Mouse (Mus musculus) E14TG2a.4 (cell line): ENCODE results near the gene Ctcfl.

Experiments used
- H3K27me3 ChIP-seq: 2 replicates; pipeline ENCODE4 v1.6.1; 2014; ENCODE audit warnings: low read length, control low read depth; ENCODE audit not compliant: insufficient read depth
- H3K36me3 ChIP-seq: 2 replicates; pipeline ENCODE4 v1.6.1; 2014; ENCODE audit warnings: low read length, control low read depth; ENCODE audit not compliant: insufficient read depth
- H3K4me1 ChIP-seq: replicated peaks from 2 replicates; pipeline ENCODE4 v1.6.1; 2014; ENCODE audit warnings: low read depth, low read length, control low read depth
- H3K4me3 ChIP-seq: replicated peaks from 2 replicates; pipeline ENCODE4 v1.5.1; 2014; ENCODE audit warnings: mild to moderate bottlenecking, low read length
- H3K9me3 ChIP-seq: 2 replicates; pipeline ENCODE4 v1.6.1; 2014; ENCODE audit warnings: low read length, control low read depth
- CTCF ChIP-seq: conservative IDR thresholded peaks from 2 replicates; pipeline ENCODE4 v1.5.1; 2014; ENCODE audit warnings: low read length
- NANOG ChIP-seq: IDR thresholded peaks from 2 replicates; pipeline ENCODE4 v1.6.1; 2014; ENCODE audit warnings: borderline replicate concordance, low read length, mixed read lengths
- POU5F1 ChIP-seq: IDR thresholded peaks from 2 replicates; pipeline ENCODE4 v1.6.1; 2014; ENCODE audit warnings: low read length, borderline replicate concordance

Ctcfl gene

GRCm38 (mm10) chr2:173072948-173073347 is 46.4 kb downstream of the Ctcfl start:
- Histone ChIP-seq H3K27me3 (no peaks in the 10 kb centered on the region), H3K4me1 (peaks cover 15% of the 10 kb centered on the region), H3K9me3 (peaks cover 31% of the 10 kb centered on the region), H3K4me3 (no peak overlapping the region), H3K36me3 (no peaks in the 10 kb centered on the region)
- TF ChIP-seq POU5F1 (no peak), CTCF (no peak)

- Histone ChIP-seq H3K4me3 (no peak overlapping the region), H3K4me1 (peaks cover 14% of the 10 kb centered on the region; the same call in 1 of the 2 replicates), H3K36me3 (no peaks in the 10 kb centered on the region), H3K27me3 (no peaks in the 10 kb centered on the region; the same call in 1 of the 2 replicates), H3K9me3 (peaks cover 35% of the 10 kb centered on the region)
- TF ChIP-seq POU5F1 = no peak
- TF ChIP-seq CTCF = no peak
- TF ChIP-seq NANOG = no peak
Measured at GRCm38 (mm10) chr2:173064864-173065263, 54.5 kb downstream of the Ctcfl start.

DNA sequence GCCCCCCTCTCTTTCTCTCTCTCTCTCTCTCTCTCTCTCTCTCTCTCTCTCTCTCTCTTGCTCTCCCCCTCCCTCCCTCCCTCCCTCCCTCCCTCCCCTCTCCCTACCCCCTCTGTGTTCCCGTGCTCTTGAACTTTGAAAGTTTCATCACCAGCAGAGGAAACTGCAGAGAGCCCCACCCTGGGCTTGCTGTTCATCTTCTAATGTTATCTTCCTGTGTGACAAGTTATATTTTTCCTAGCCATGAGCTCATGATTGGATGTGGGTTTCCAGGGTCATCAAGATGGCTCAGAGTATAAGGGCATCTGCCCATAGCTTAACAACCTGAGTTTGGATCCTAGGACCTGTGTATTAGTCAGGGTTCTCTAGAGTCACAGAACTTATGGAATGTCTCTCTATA is 56.1 kb downstream of the Ctcfl start:
- no peaks in the 10 kb centered on the region for H3K36me3 ChIP-seq
- H3K4me1 ChIP-seq = peaks cover 21% of the 10 kb centered on the region
- H3K9me3 ChIP-seq = peaks cover 30% of the 10 kb centered on the region
- no peaks in the 10 kb centered on the region; the same call in 1 of the 2 replicates for H3K27me3 ChIP-seq
- no peak overlapping the region for H3K4me3 ChIP-seq
- TF ChIP-seq NANOG (no peak), POU5F1 (no peak), CTCF (no peak)

GRCm38 (mm10) chr2:173061443-173062351 is 57.6 kb downstream of the Ctcfl start:
- H3K36me3 ChIP-seq = no peaks in the 10 kb centered on the region
- no peak for TF ChIP-seq NANOG
- TF ChIP-seq POU5F1 = no peak
- TF ChIP-seq CTCF = no peak
- peaks cover 35% of the 10 kb centered on the region for H3K4me1 ChIP-seq
- peaks cover 17% of the 10 kb centered on the region for H3K9me3 ChIP-seq
- no peaks in the 10 kb centered on the region; the same call in 1 of the 2 replicates for H3K27me3 ChIP-seq
- H3K4me3 ChIP-seq = no peak overlapping the region

DNA sequence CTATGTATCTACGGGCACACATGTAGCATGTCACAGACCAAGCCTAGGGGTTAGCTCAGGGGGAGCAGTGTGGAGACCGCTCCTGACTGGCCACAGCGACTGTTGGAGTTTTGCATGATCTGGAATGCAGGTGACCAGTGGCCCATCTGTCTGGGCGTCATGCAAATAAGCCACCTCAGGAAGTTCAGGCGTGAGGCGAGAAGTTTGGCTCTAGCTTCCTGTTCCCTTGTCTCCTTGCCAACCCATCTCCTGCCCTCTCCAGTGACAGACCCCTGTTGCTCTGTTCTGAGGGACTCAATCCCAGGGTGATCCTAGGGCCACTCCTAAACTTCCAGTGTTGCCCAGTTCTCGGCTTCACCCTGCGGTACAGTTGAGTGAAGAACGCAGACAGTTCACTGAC is 58.9 kb downstream of the Ctcfl start:
- H3K9me3 ChIP-seq = peaks cover 4% of the 10 kb centered on the region; the same call in 1 of the 2 replicates
- TF ChIP-seq NANOG = no peak
- TF ChIP-seq CTCF = no peak
- TF ChIP-seq POU5F1 = no peak
- H3K4me3 ChIP-seq = no peak overlapping the region
- H3K36me3 ChIP-seq = no peaks in the 10 kb centered on the region
- H3K4me1 ChIP-seq = peaks cover 42% of the 10 kb centered on the region
- no peaks in the 10 kb centered on the region; the same call in 1 of the 2 replicates for H3K27me3 ChIP-seq

GRCm38 (mm10) chr2:173058263-173058662 is 61.1 kb downstream of the Ctcfl start:
- Histone ChIP-seq H3K36me3 (no peaks in the 10 kb centered on the region), H3K4me3 (no peak overlapping the region), H3K27me3 (no peaks in the 10 kb centered on the region; the same call in 1 of the 2 replicates), H3K9me3 (no peaks in the 10 kb centered on the region), H3K4me1 (peaks cover 42% of the 10 kb centered on the region)
- TF ChIP-seq CTCF (no peak), NANOG (no peak), POU5F1 (no peak)

DNA sequence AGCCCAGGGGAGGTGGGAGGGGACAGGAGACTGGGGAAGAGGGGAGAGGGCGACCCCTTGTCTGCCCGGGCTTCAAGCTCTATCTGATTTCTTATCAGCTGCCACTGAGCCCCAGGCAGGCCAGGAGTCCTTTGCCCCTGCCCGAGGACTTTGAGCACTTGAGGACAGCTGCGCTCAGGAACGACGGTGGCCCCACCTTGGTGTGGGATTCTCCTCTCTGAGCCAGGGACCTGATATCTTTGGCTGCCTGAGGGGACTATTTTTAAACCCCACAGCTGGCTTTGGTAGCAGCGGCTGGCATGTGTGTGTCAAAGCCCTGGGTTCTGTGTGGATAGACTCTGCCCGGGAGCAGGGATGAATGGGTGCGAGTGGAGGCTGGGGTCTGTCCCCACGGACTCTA is 61.7 kb downstream of the Ctcfl start:
- Histone ChIP-seq H3K27me3 (no peaks in the 10 kb centered on the region; the same call in 1 of the 2 replicates), H3K36me3 (no peaks in the 10 kb centered on the region), H3K4me3 (no peak overlapping the region), H3K4me1 (peaks cover 42% of the 10 kb centered on the region), H3K9me3 (no peaks in the 10 kb centered on the region)
- no peak for TF ChIP-seq CTCF
- TF ChIP-seq NANOG = no peak
- no peak for TF ChIP-seq POU5F1

DNA sequence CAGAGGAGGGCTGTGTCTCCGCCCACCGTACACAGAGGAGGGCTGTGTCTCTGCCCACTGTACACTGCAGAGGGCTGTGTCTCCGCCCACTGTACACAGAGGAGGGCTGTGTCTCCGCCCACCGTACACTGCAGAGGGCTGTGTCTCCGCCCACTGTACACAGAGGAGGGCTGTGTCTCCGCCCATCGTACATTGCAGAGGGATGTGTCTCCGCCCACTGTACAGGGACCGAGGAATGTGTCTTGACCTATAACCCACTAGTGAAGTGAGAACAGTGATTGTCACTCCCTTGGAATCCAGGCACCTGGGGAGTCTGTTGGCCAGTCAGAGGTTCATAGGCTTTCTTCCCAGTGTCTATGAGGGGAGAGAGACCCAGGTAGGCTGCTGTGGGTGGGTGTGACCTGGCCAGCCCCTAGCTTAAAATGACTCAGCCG is 62.4 kb downstream of the Ctcfl start:
- Histone ChIP-seq H3K4me1 (peaks cover 41% of the 10 kb centered on the region), H3K9me3 (no peaks in the 10 kb centered on the region), H3K27me3 (no peaks in the 10 kb centered on the region; the same call in 1 of the 2 replicates), H3K36me3 (no peaks in the 10 kb centered on the region), H3K4me3 (no peak overlapping the region)
- no peak for TF ChIP-seq POU5F1
- TF ChIP-seq CTCF = no peak
- no peak for TF ChIP-seq NANOG
